Mouse (Mus musculus) limb, embryonic 14.5 days (tissue): ENCODE measurements around the gene Nck1. TPM values are rescaled to one million over a fixed set of nuclear protein-coding genes. Genes with fewer than 3 reads are reported as not detected.

Source experiments
- ATAC-seq: fragments of 200-750 bp; cut with Nextera tagmentation; 2 replicates; pipeline ENCODE4 v1.8.0; 2017; ENCODE audit warnings: low read depth, moderate number of reproducible peaks, moderate TSS enrichment; ENCODE audit not compliant: low FRiP score
- DNase-seq: peaks from one replicate; pipeline ENCODE4 v3.0.0-alpha.2; 2015; ENCODE audit warnings: low spot score
- H3K27ac ChIP-seq: fragments of 300-500 bp; sonication (generic); replicated peaks from 2 replicates; pipeline ENCODE4 v1.5.1; 2014; ENCODE audit warnings: low read depth, mild to moderate bottlenecking, low read length, moderate library complexity, mixed read lengths
- H3K27me3 ChIP-seq: fragments of 300-500 bp; sonication (generic); 2 replicates; pipeline ENCODE4 v1.6.1; 2014; ENCODE audit warnings: low read length, mixed read lengths; ENCODE audit not compliant: control insufficient read depth, insufficient read depth
- H3K36me3 ChIP-seq: fragments of 300-500 bp; sonication (generic); 2 replicates; pipeline ENCODE4 v1.6.1; 2014; ENCODE audit warnings: mild to moderate bottlenecking, low read length, moderate library complexity, mixed read lengths; ENCODE audit not compliant: control insufficient read depth, insufficient read depth
- H3K4me1 ChIP-seq: fragments of 300-500 bp; sonication (generic); 2 replicates; pipeline ENCODE4 v1.6.1; 2014; ENCODE audit warnings: antibody characterized with exemption, low read length, mixed read lengths; ENCODE audit not compliant: control insufficient read depth, insufficient read depth
- H3K4me2 ChIP-seq: fragments of 300-500 bp; sonication (generic); replicated peaks from 2 replicates; pipeline ENCODE4 v1.6.1; 2014; ENCODE audit warnings: low read depth, mild to moderate bottlenecking, low read length, moderate library complexity; ENCODE audit not compliant: severe bottlenecking
- H3K4me3 ChIP-seq: fragments of 300-500 bp; sonication (generic); replicated peaks from 2 replicates; pipeline ENCODE4 v1.5.1; 2014; ENCODE audit warnings: low read length
- H3K9ac ChIP-seq: fragments of 300-500 bp; sonication (generic); 2 replicates; pipeline ENCODE4 v1.6.1; 2014; ENCODE audit warnings: mild to moderate bottlenecking, low read depth, low read length, moderate library complexity; ENCODE audit not compliant: severe bottlenecking
- H3K9me3 ChIP-seq: fragments of 300-500 bp; sonication (generic); 2 replicates; pipeline ENCODE4 v1.6.1; 2016; ENCODE audit warnings: low read length; ENCODE audit not compliant: control insufficient read depth
- POLR2A ChIP-seq: fragments of 200-500 bp; IDR thresholded peaks from 2 replicates; pipeline ENCODE4 v1.8.0; 2012; ENCODE audit warnings: inconsistent platforms, mild to moderate bottlenecking, moderate library complexity, borderline replicate concordance; ENCODE audit not compliant: insufficient read depth, insufficient read length; ENCODE audit errors: extremely low read depth
- WGBS: fragments of 180-500 bp; shearing (Covaris S2); extraction: QIAGEN DNeasy Blood & Tissue Kit; methylation state at CpG from one replicate; pipeline ENCODE4 v1.1.7; 2014; 5-methylcytosine and 5-hydroxymethylcytosine counted together
- polyA plus RNA-seq, 2 experiments: library from polyadenylated mRNA; depleted of rRNA in 1 of 2; stranded (reverse) in 1 of 2; unstranded in 1 of 2; fragments of >200 nt; fragmentation: Nextera tagmentation in 1 of 2; extraction: Ambion mirVana in 1 of 2; gene quantifications; 2 replicates each; pipeline versions ENCODE4 v1.2.1 to v1.2.3; 2012 to 2014

Gene Nck1
- polyA plus RNA-seq, 2 experiments, result 49.3 to 67.3 TPM

DNA sequence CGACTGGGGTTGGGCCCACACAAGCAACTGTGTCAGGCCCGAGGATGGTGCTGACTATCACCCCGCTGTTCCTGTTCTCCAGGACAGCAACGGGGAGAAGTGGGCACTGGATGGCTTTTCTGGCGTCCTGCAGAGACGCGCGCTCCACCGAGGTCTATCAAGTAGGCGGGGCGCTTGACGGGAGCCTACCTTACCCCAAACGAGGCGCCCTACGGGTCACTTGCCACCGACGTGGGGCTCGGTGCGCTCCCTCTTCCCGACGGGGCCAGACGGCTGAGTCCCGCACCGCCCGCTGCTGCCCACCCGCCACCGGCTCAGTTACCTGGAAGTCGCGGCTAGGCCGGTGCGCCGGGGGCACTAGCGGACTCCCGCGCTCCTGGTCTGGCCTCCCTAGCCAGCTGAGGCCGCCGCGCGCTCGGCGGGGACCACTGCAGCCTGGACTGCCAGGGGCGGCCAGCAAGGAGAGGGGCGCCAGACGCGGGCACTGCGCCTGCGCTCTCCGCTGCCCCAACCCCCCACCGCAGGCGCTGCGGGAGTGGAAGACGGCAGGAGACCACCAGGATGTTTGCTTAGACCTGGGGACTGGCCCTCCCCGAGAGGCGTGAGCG, 24.8 kb upstream of the Nck1 start, which contains the start of gene Slc35g2:
Slc35g2 (minus strand) TSS at position 465 of the 608 bp plus-strand sequence.
- Histone ChIP-seq H3K27me3 (peaks cover 10% of the 10 kb centered on the region; the same call in 1 of the 2 replicates), H3K36me3 (no peaks in the 10 kb centered on the region), H3K27ac (no peak within 1 kb of the TSS), H3K4me3 (peak within 1 kb of the TSS; percentile 62), H3K4me2 (peak within 1 kb of the TSS; percentile 94), H3K9me3 (no peaks in the 10 kb centered on the region), H3K9ac (peak within 1 kb of the TSS; percentile 60), H3K4me1 (no peaks in the 10 kb centered on the region)
- ATAC-seq (peak; percentile 53; the same call in 1 of the 2 replicates), DNase-seq (peak; percentile 40)
- WGBS, result under 1% methylated on average over 32 of the region's 55 CpGs
- no peak for TF ChIP-seq POLR2A

DNA sequence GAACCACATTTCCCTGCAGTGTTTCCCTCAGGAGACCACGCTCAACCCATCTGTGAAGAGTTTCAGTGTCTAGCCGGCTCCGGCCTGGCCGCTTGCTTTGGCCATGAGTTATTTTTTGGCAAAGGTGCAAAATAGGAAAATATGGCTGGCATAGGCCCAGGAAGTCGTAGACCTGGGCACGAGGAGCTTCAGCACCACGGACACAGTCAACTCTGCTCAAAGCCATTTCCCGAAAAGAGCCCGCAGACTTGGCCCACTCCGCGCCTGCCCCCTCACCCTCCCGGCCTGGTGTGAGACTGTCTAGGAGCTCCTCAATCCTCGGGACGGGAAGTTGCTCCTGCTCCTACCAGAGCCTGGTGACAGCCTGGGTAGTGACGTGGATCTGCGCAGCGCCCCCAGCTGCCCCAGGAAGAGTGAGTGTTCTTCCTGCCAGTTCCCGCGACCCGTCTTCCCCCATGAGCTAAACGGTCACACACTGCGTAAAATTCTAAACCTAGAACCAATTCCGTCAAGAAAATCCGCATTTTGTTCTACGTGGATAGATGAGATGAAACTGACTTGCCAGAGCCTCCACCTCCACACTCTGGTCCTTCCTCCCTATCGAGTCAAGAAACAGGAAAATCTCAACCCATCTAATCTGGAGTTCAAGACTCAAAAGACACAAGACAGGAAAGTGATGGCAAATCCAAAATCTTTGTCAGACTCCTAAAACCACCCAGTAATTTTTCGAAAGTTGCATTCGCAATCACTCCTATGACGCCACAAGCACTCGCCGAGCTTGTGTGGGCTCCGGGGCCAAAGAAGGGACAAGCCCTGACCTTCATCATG, 24.1 kb upstream of the Nck1 start:
- Histone ChIP-seq H3K4me1 (no peaks in the 10 kb centered on the region), H3K4me3 (peak overlapping the region; percentile 62), H3K36me3 (no peaks in the 10 kb centered on the region), H3K27me3 (peaks cover 10% of the 10 kb centered on the region; the same call in 1 of the 2 replicates), H3K9ac (peak overlapping the region; percentile 60), H3K27ac (no peak overlapping the region), H3K9me3 (no peaks in the 10 kb centered on the region), H3K4me2 (peak overlapping the region; percentile 94)
- no peak for TF ChIP-seq POLR2A
- WGBS, result 10% methylated on average over 32 of the region's 32 CpGs
- ATAC-seq (no peak), DNase-seq (no peak)

DNA sequence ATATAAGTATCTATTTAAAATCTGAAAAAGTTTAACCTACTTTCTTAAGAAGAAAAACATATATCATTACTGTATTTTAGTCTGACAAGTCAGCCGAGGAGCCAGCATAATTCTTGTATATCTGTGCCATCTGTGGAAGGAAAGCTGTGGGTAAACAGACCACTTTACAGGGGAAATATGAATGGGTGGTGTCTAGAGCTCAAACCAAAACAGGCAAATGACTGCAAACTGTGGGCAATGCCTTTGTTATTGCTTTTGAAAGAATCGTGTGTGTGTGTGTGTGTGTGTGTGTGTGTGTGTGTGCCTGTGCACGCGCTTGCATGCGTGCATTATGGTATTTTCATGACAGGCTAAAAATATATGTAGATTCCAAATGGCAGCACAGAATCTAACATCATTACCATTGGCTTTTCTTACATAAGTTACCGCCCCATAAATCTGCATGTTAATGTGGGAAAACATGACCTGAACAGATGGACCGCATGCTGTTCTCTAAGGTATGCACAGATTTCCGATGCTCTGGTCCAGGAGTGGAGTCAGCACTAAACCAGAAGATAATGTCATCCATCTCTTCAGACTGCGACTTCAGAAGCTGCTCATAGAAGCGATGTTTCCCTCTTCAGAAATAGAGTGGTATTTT, 14.4 kb upstream of the Nck1 start:
- H3K9ac ChIP-seq, result no peak overlapping the region
- TF ChIP-seq POLR2A, result no peak
- no peak overlapping the region for H3K4me2 ChIP-seq
- H3K9me3 ChIP-seq, result no peaks in the 10 kb centered on the region
- H3K27me3 ChIP-seq, result no peaks in the 10 kb centered on the region
- ATAC-seq (no peak), DNase-seq (no peak)
- H3K36me3 ChIP-seq, result no peaks in the 10 kb centered on the region
- H3K27ac ChIP-seq, result no peak overlapping the region
- H3K4me3 ChIP-seq, result no peak overlapping the region
- H3K4me1 ChIP-seq, result no peaks in the 10 kb centered on the region
- WGBS, result 87% methylated on average over 10 of the region's 10 CpGs

DNA sequence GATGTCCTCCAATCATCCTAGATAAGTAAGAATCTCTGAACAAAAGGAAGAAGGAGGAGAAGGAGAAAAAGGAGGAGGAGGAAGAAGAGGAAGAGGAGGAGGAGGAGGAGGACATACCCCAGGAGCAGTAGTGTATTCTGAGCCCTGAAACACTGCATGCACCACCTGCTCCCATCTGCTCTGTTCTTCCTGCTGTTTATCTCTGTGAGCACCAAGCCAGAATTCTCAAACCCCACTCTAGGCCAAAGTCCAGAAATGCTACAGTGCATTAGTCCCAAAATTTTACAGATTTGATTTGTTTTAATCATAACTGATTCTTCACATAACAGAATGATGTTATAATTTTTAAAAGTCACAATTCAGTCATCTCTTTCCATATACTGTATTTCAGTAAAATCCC, 13.1 kb upstream of the Nck1 start:
- Histone ChIP-seq H3K4me2 (no peak overlapping the region), H3K9me3 (no peaks in the 10 kb centered on the region), H3K27ac (no peak overlapping the region), H3K27me3 (no peaks in the 10 kb centered on the region), H3K36me3 (no peaks in the 10 kb centered on the region), H3K4me3 (no peak overlapping the region), H3K9ac (no peak overlapping the region), H3K4me1 (no peaks in the 10 kb centered on the region)
- TF ChIP-seq POLR2A, result no peak
- ATAC-seq (no peak), DNase-seq (no peak)

DNA sequence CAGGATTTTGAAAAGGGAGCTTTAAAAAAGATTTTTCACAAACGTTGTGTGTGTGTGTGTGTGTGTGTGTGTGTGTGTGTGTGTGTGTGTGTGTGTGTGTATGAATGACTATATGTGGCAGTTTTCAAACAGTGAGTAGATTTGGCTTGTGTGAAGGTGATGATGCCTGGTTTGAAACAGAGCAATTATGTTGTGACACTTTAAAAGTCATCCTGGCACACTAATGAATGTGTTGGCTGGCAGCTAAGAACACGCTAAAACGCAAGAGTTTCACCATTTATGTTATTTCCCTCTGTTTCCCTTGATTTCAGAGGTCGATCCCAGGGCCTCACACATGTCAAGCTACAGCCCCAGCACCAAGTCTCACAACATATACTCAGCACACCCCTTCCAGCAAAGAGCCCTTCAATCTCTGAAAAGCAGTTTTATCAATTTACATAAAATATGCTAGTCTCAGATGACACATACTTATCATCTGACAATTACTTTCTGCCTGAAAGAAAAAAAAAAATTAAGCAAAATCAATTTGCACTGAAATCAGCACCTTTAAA, 12.2 kb upstream of the Nck1 start:
- DNase-seq (no peak), ATAC-seq (no peak)
- Histone ChIP-seq H3K9me3 (no peaks in the 10 kb centered on the region), H3K27me3 (no peaks in the 10 kb centered on the region), H3K27ac (no peak overlapping the region), H3K4me1 (no peaks in the 10 kb centered on the region), H3K4me3 (no peak overlapping the region), H3K4me2 (no peak overlapping the region), H3K36me3 (no peaks in the 10 kb centered on the region), H3K9ac (no peak overlapping the region)
- no peak for TF ChIP-seq POLR2A
- WGBS, result 80% methylated on average over 4 of the region's 4 CpGs
